Mouse (Mus musculus) forelimb bud, embryonic 11.5 days (tissue): ENCODE measurements around the gene Pacrg.
A peak's percentile ranks its signal among the peaks of the same experiment; 100 is the strongest.

ENCODE experiments used
- DNase-seq: peaks from one replicate; pipeline ENCODE4 v3.0.0-alpha.2; 2012; ENCODE audit warnings: low read depth, low spot score

Gene Pacrg

GRCm38 (mm10) chr17:10495588-10495987, 344.5 kb downstream of the Pacrg start:
- DNase-seq = no peak

GRCm38 (mm10) chr17:10493124-10493523, 347.0 kb downstream of the Pacrg start:
- no peak for DNase-seq

- DNase-seq = peak; percentile 69
These were observed 349.5 kb downstream of the Pacrg start for GRCm38 (mm10) chr17:10490374-10491169.

- no peak for DNase-seq
These were observed 351.2 kb downstream of the Pacrg start for GRCm38 (mm10) chr17:10488873-10489272.

- no peak for DNase-seq
These were observed 356.1 kb downstream of the Pacrg start for GRCm38 (mm10) chr17:10483945-10484546.

- no peak for DNase-seq
These were observed 359.0 kb downstream of the Pacrg start for GRCm38 (mm10) chr17:10481081-10481480.

GRCm38 (mm10) chr17:10479020-10479707, 360.9 kb downstream of the Pacrg start:
- DNase-seq = peak; percentile 70

GRCm38 (mm10) chr17:10478377-10478776, 361.7 kb downstream of the Pacrg start:
- DNase-seq = no peak

- DNase-seq = no peak
These were observed 363.3 kb downstream of the Pacrg start for GRCm38 (mm10) chr17:10476807-10477206.

- DNase-seq = no peak
These were observed 365.1 kb downstream of the Pacrg start for GRCm38 (mm10) chr17:10474972-10475371.

GRCm38 (mm10) chr17:10473826-10474384, 366.2 kb downstream of the Pacrg start:
- DNase-seq = no peak

- no peak for DNase-seq
These were observed 366.9 kb downstream of the Pacrg start for GRCm38 (mm10) chr17:10473175-10473574.

- no peak for DNase-seq
These were observed 370.1 kb downstream of the Pacrg start for GRCm38 (mm10) chr17:10469874-10470568.

- no peak for DNase-seq
These were observed 373.0 kb downstream of the Pacrg start for GRCm38 (mm10) chr17:10467102-10467501.

GRCm38 (mm10) chr17:10465467-10465866, 374.6 kb downstream of the Pacrg start:
- no peak for DNase-seq

- no peak for DNase-seq
These were observed 375.4 kb downstream of the Pacrg start for GRCm38 (mm10) chr17:10464700-10465099.

GRCm38 (mm10) chr17:10463626-10464025, 376.5 kb downstream of the Pacrg start:
- DNase-seq = no peak

GRCm38 (mm10) chr17:10460916-10461315, 379.2 kb downstream of the Pacrg start:
- no peak for DNase-seq

- DNase-seq = no peak
These were observed 381.4 kb downstream of the Pacrg start for GRCm38 (mm10) chr17:10458743-10459142.

GRCm38 (mm10) chr17:10456409-10456808, 383.7 kb downstream of the Pacrg start:
- DNase-seq = peak; percentile 46

- DNase-seq = no peak
These were observed 384.1 kb downstream of the Pacrg start for GRCm38 (mm10) chr17:10455961-10456360.

GRCm38 (mm10) chr17:10454406-10454805, 385.7 kb downstream of the Pacrg start:
- DNase-seq = no peak
